Mouse (Mus musculus) central nervous system, embryonic 11.5 days (tissue): Measurements from ENCODE around the gene Glipr2. TPM values are rescaled to one million over a fixed set of nuclear protein-coding genes. Genes with fewer than 3 reads are reported as not detected.

Experiments used
- polyA plus RNA-seq: library from polyadenylated mRNA; depleted of rRNA; stranded (reverse); fragments of >200 nt; gene quantifications from 2 replicates; pipeline ENCODE4 v1.2.3, GENCODE M21; 2012; rRNA removed

Gene Glipr2
- 35.7 and 65.1 TPM in 2 replicates for polyA plus RNA-seq

DNA sequence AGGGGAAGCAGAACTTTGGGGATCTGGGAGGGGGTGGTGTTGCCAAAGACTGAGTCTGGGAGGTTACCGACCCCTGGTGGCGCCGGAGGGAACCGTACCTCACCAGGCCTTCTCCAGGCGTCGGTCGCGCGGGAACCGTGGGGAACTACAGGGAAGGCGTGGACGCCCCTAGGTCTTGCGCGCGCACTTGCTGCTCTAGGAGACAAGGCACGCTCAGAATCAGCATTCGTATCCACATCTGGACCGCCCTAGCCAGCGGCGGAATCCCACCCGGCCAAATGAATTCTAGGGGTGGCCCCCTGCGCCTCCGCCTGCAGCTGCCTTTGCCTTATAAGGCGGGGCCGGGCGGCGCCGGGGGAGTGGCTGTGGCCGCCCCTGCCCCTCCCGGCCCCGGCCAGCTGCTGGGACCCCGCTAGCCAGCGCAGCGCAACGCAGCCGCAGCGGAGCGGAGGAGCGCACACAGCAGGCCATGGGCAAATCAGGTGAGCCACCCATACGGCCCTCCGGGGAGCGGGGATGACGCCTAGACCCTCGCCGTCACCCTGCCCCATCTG, at the start of gene Glipr2:
Gene Glipr2 (plus strand): TSS at position 110 of the 554 bp plus-strand sequence.

DNA sequence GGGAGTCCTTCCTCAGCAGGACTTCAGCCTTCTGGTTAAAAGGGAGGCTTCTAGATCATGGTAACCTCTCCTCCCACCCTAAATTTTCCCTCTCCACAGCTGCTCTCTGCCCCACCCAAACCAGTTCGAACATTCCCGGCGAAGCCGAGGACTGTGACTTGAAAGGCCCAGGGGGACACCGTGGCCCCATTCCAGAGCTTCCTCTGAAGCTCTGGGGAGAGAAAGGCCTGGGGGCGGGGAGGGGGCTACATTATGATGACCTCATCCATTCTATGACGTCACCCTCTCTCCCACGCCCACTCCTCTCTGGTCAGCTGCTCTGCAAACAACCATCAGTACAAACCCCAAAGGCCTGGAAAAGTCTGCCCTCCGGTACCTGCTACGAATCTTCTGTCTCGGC, 26.0 kb downstream of the Glipr2 start, which contains the start of gene Ccin:
Gene Ccin (plus strand): TSS at position 303 of the 400 bp plus-strand sequence.

DNA sequence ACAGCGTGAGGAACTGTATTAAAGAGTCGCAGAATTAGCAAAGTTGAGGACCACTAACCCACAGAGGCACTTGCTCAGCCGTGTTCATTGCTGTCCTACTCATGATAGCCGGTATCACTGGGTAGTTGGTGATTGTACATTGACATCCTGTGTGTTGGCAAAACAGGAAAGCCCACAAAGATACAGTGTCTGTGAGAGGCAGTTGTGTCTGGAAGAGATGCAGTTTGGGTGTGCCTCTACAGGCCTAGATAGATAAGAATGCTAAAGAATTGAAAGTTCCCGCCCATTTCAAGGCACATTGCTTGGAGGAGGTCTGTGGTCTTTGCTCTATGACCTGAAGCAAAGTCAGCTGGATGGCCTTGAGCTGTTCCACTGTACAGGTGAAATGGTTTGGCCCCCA, 46.9 kb downstream of the Glipr2 start, which contains the start of gene Clta:
Gene Clta (plus strand): TSS at position 327 of the 400 bp plus-strand sequence.

Other genes with a start within 250 kb of the Glipr2 start
- gene Olfr71, start 247.1 kb upstream of the Glipr2 start, polyA plus RNA-seq = not detected in 2 replicates
- 0.16 and 0.17 TPM in 2 replicates for gene Hrct1, start 230.2 kb upstream of the Glipr2 start, polyA plus RNA-seq
- gene Spaar, start 227.4 kb upstream of the Glipr2 start, polyA plus RNA-seq = 0.02 and 0.06 TPM in 2 replicates
- not detected in 2 replicates for gene Olfr159, start 186.4 kb upstream of the Glipr2 start, polyA plus RNA-seq
- 0.16 TPM in 1 of 2 replicates, not detected in the other for gene Olfr156, start 133.5 kb upstream of the Glipr2 start, polyA plus RNA-seq
- 0.01 TPM in 1 of 2 replicates, not detected in the other for gene Olfr157, start 117.2 kb upstream of the Glipr2 start, polyA plus RNA-seq
- not detected in 2 replicates for gene Olfr155, start 105.8 kb upstream of the Glipr2 start, polyA plus RNA-seq
- gene Reck, start 81.9 kb upstream of the Glipr2 start, polyA plus RNA-seq = 14.9 and 28.9 TPM in 2 replicates
- 0.22 and 0.35 TPM in 2 replicates for gene Ccin, start 26.1 kb downstream of the Glipr2 start, polyA plus RNA-seq
- gene Clta, start 47.1 kb downstream of the Glipr2 start, polyA plus RNA-seq = 346 and 520 TPM in 2 replicates
- 9.0 and 10.8 TPM in 2 replicates for gene Gne, start 126.8 kb downstream of the Glipr2 start, polyA plus RNA-seq